Mouse (Mus musculus): ENCODE results near the gene Pdcd2.

DNA sequence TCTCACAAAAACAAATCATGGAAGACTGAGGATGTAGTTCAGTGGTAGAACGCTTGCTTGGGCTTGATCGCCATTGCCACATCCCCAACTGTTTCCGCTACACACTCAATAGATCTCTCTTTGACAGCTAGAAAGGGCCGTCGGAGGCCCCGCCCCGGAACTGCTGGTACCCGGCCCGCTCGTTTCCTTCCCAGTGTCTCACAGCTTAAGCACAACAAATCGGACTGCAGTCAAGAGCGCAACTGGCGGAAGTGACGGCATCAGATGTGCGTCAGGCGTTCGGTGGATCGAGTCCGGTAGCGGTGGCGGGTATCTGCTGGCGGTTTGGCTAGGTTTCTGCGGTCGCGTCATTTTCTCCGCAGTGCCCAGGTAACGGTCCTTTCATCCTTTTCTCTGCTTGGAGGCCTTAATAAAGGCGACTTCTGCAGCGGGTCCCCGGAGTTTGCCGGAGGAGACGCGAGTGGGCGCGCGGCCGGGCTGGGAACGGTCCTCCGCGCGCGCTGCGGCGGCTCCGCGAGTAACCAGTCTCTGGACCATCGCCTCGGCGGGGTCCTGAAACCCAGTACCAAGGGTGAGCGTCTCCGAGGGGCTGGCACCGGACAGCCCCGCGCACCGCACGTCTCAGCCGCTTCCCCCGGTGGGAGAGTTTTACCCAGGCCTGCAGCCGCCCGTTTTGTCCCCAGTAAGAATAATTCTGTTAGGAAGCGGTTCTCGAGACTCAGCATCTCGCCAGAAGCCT is 27.3 kb downstream of the Pdcd2 start, which contains the start of the genes Psmb1 and Tbp:
- TF ChIP-seq GATA1 (IDR thresholded peaks at IDR 0.05; ENCODE audit: borderline replicate concordance, low read length): no peak
- TF ChIP-seq FLI1 (IDR thresholded peaks at IDR 0.05; ENCODE audit: low read length): peak; percentile 82

All from megakaryocyte, embryonic 14.5 days (primary cell).